Mouse (Mus musculus): ENCODE results near the gene Cxcr6.

GRCm38 (mm10) chr9:123758156-123758555 lies 48.1 kb upstream of the Cxcr6 start:
- TF ChIP-seq CTCF (IDR thresholded peaks at IDR 0.05; ENCODE audit: extremely low read depth, insufficient read depth, low read length) (no peak), POLR2A (IDR thresholded peaks at IDR 0.05; ENCODE audit: extremely low read depth, insufficient read depth, low read length) (no peak)

All from cortical plate, adult 2 months (tissue).